Mouse (Mus musculus): ENCODE data around the gene Olfr311. TPM values are rescaled to one million over a fixed set of nuclear protein-coding genes. Genes with fewer than 3 reads are reported as not detected.

The Olfr311 gene
- not detected in 2 replicates for polyA plus RNA-seq (2015; fragmentation: Nextera tagmentation; extraction: Ambion mirVana)

DNA sequence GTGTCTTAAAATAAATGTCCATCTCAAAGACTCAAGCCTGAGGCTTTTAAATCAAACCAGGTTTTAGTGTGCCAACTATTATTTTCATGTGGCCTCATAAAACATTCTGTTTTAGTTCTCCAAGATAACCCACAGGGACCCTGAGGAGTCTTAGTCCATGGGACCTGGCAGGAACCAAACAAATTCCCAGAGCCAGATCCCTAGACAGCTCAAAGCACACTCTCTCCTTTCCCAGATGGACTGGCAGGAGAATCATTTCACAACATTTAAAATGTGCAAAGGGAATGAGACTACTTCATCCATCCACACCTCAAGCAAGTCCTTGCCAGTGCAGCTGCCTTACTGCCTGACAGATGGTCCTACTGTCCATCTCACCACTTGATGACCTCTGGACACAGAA is at the start of gene Olfr311:
Gene Olfr311 (plus strand): TSS at position 301 of the 400 bp plus-strand sequence.

DNA sequence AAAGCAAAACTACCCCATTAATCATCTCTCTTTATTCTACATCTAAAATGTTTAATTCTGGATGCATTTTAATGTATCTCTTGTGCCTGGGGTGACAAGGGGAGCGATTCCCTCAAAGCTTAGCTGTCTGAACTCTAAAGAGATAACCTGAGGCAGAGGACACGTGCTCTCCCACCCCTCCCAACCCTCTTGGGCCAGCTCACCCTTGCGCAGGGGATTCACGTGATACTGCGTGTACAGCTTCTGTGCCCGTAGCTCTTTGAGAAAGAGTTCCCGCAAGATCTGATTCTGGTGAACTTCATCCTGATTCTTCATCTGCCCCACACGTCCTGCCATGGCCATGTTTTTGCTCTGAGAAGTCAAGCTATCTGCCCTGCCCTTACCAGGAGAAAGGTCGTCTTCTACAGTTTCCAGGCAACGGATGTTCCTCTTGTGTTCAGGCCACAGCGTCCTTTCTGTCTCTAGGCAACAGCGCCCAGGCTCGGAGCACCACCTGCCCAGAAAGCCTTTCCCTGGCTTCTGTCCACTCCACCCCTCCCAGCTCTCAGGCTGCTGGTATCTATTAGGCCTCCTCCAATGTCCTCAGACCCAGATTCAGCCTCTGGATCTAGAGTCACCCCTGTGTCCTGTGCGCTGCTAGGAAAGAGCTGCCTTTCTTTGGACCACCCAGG is 37.4 kb upstream of the Olfr311 start, which contains the start of gene Fam183b:
Gene Fam183b (minus strand): TSS at position 403 of the 671 bp plus-strand sequence.

DNA sequence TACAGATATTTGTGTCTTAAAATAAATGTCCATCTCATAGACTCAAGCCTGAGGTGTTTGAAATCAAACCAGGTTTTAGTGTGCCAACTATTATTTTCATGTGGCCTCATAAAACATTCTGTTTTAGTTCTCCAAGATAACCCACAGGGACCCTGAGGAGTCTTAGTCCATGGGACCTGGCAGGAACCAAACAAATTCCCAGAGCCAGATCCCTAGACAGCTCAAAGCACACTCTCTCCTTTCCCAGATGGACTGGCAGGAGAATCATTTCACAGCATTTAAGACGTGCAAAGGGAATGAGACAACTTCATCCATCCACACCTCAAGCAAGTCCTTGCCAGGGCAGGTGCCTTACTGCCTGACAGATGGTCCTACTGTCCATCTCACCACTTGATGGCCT is 24.4 kb upstream of the Olfr311 start, which contains the start of gene Olfr313:
Gene Olfr313 (plus strand): TSS at position 301 of the 400 bp plus-strand sequence.

DNA sequence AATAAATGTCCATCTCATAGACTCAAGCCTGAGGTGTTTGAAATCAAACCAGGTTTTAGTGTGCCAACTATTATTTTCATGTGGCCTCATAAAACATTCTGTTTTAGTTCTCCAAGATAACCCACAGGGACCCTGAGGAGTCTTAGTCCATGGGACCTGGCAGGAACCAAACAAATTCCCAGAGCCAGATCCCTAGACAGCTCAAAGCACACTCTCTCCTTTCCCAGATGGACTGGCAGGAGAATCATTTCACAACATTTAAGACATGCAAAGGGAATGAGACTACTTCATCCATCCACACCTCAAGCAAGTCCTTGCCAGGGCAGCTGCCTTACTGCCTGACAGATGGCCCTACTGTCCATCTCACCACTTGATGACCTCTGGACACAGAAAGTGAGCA is 10.1 kb upstream of the Olfr311 start, which contains the start of gene Olfr312:
Gene Olfr312 (plus strand): TSS at position 301 of the 400 bp plus-strand sequence.

DNA sequence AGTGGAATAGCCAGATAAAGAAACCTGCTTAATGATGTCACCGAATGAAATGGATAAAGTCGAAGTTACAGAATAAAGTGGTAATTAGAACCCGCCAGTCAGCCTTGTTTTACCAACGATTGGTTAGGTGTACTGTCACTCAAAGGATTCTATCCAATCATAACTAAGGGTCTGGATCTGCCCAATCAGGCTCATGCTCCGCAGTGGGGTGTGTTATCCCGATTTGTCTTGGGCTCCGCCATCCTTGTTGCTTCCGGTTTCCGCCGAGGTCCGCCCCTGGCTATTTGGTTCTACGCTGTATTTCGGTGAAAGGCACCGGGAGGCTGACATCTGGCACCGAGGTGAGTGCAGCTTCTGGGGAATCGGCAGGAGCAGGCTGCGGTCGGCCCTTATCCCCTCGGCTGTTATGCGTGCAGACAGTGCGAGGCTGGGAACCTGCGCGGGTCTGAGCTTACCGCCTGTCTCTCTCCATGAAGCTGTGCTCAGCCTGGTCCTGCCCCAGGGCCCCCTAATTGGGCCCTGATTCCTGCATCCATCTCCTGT is 7.9 kb downstream of the Olfr311 start, which contains the start of gene Gm12258:
Gene Gm12258 (plus strand): TSS at position 240 of the 543 bp plus-strand sequence.

DNA sequence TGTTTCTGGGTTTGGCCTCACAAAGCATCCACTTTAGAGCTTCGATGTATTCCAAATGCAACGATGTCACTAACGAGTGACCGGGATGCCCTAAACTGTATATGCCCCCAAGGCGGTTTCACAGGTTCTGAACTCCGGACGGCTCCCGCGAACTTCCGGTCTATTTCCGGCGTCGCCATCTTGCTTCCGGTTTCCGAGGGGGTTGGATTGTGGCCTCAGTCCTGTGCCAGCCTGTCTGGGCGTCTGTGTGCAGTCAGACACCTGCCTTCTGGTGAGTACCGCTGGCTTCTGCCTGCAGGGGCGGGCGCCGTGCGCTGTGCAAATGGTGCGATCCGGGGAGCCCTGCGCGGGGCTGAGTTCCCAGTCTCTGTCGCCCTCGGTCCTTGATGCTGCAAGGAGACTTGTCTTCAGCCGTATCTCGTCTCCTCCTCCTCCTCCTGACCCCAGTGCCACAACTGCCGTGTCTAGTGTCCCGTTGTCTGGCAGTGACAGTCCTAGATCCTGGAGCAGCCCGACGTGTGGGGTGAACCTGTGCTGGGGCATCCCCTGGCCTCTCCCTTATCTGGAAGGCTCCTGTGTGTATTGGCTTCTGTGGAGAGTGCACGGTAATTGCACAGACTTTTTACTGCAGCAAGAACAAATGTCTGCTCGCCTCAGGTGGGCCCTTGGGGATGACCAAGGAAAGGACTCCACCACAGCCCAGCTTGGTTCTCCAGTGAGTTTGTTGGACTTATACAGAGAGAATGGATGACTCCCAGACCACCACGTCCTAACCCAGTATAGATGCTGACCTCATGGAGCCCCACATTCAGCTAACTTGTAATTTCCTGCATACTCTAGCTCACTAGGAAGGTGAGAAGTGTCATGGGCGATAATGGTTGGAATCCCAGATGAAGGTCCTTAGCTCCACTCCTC is 28.2 kb downstream of the Olfr311 start, which contains the start of gene 2810021J22Rik:
Gene 2810021J22Rik (plus strand): TSS at position 178 of the 915 bp plus-strand sequence.

Other genes starting within 250 kb of the Olfr311 start
- 0.21 and 0.41 TPM in 2 replicates for gene Olfr324, start 244.1 kb upstream of the Olfr311 start, polyA plus RNA-seq (2015; fragmentation: Nextera tagmentation; extraction: Ambion mirVana)
- not detected in 2 replicates for gene 2210407C18Rik, start 223.2 kb upstream of the Olfr311 start, polyA plus RNA-seq (2015; fragmentation: Nextera tagmentation; extraction: Ambion mirVana)
- gene Olfr323, start 208.8 kb upstream of the Olfr311 start, polyA plus RNA-seq (2015; fragmentation: Nextera tagmentation; extraction: Ambion mirVana): not detected in 2 replicates
- gene Trim58, start 198.8 kb upstream of the Olfr311 start, polyA plus RNA-seq (2015; fragmentation: Nextera tagmentation; extraction: Ambion mirVana): 0.46 and 0.47 TPM in 2 replicates
- gene Olfr322, start 180.5 kb upstream of the Olfr311 start, polyA plus RNA-seq (2015; fragmentation: Nextera tagmentation; extraction: Ambion mirVana): not detected in 2 replicates
- gene Olfr320, start 158.2 kb upstream of the Olfr311 start, polyA plus RNA-seq (2015; fragmentation: Nextera tagmentation; extraction: Ambion mirVana): not detected in 2 replicates
- gene Olfr319, start 140.1 kb upstream of the Olfr311 start, polyA plus RNA-seq (2015; fragmentation: Nextera tagmentation; extraction: Ambion mirVana): not detected in 2 replicates
- not detected in 2 replicates for gene Olfr318, start 115.2 kb upstream of the Olfr311 start, polyA plus RNA-seq (2015; fragmentation: Nextera tagmentation; extraction: Ambion mirVana)
- not detected in 2 replicates for gene Olfr317, start 100.0 kb upstream of the Olfr311 start, polyA plus RNA-seq (2015; fragmentation: Nextera tagmentation; extraction: Ambion mirVana)
- not detected in 2 replicates for gene Olfr316, start 86.5 kb upstream of the Olfr311 start, polyA plus RNA-seq (2015; fragmentation: Nextera tagmentation; extraction: Ambion mirVana)
- not detected in 2 replicates for gene Olfr315, start 66.1 kb upstream of the Olfr311 start, polyA plus RNA-seq (2015; fragmentation: Nextera tagmentation; extraction: Ambion mirVana)
- gene Olfr314, start 56.3 kb upstream of the Olfr311 start, polyA plus RNA-seq (2015; fragmentation: Nextera tagmentation; extraction: Ambion mirVana): not detected in 2 replicates
- 15.4 and 16.6 TPM in 2 replicates for gene Fam183b, start 37.3 kb upstream of the Olfr311 start, polyA plus RNA-seq (2015; fragmentation: Nextera tagmentation; extraction: Ambion mirVana)
- gene Olfr313, start 24.3 kb upstream of the Olfr311 start, polyA plus RNA-seq (2015; fragmentation: Nextera tagmentation; extraction: Ambion mirVana): not detected in 2 replicates
- gene Olfr312, start 10.0 kb upstream of the Olfr311 start, polyA plus RNA-seq (2015; fragmentation: Nextera tagmentation; extraction: Ambion mirVana): not detected in 2 replicates
- 10.6 and 13.8 TPM in 2 replicates for gene Gm12258, start 7.9 kb downstream of the Olfr311 start, polyA plus RNA-seq (2015; fragmentation: Nextera tagmentation; extraction: Ambion mirVana)
- gene 2810021J22Rik, start 28.0 kb downstream of the Olfr311 start, polyA plus RNA-seq (2015; fragmentation: Nextera tagmentation; extraction: Ambion mirVana): 8.7 and 8.9 TPM in 2 replicates
- 4.1 and 5.5 TPM in 2 replicates for gene Zfp39, start 65.0 kb downstream of the Olfr311 start, polyA plus RNA-seq (2015; fragmentation: Nextera tagmentation; extraction: Ambion mirVana)
- not detected in 2 replicates for gene Btnl10, start 78.7 kb downstream of the Olfr311 start, polyA plus RNA-seq (2015; fragmentation: Nextera tagmentation; extraction: Ambion mirVana)
- 689 and 707 TPM in 2 replicates for gene Rnf187, start 99.7 kb downstream of the Olfr311 start, polyA plus RNA-seq (2015; fragmentation: Nextera tagmentation; extraction: Ambion mirVana)
- 79.4 and 87.2 TPM in 2 replicates for gene Hist3h2ba, start 109.7 kb downstream of the Olfr311 start, polyA plus RNA-seq (2015; fragmentation: Nextera tagmentation; extraction: Ambion mirVana)
- gene Hist3h2a, start 115.4 kb downstream of the Olfr311 start, polyA plus RNA-seq (2015; fragmentation: Nextera tagmentation; extraction: Ambion mirVana): 40.8 and 43.4 TPM in 2 replicates
- gene Trim17, start 115.4 kb downstream of the Olfr311 start, polyA plus RNA-seq (2015; fragmentation: Nextera tagmentation; extraction: Ambion mirVana): 0.48 and 0.62 TPM in 2 replicates
- gene Trim11, start 138.8 kb downstream of the Olfr311 start, polyA plus RNA-seq (2015; fragmentation: Nextera tagmentation; extraction: Ambion mirVana): 16.3 and 17.6 TPM in 2 replicates